Mouse (Mus musculus) hindbrain, embryonic 16.5 days (tissue): ENCODE measurements around the gene Cygb. TPM values are rescaled to one million over a fixed set of nuclear protein-coding genes. Genes with fewer than 3 reads are reported as not detected.

Experiments used
- ATAC-seq: fragments of 200-750 bp; cut with Nextera tagmentation; 2 replicates; pipeline ENCODE4 v1.8.0; 2017; ENCODE audit warnings: moderate TSS enrichment, moderate library complexity
- H3K27ac ChIP-seq: fragments of 300-500 bp; sonication (generic); 2 replicates; pipeline ENCODE4 v1.5.1; 2014; ENCODE audit warnings: low read depth, mild to moderate bottlenecking, control low read depth, low read length, moderate library complexity
- H3K27me3 ChIP-seq: fragments of 300-500 bp; sonication (generic); replicated peaks from 2 replicates; pipeline ENCODE4 v1.6.1; 2014; ENCODE audit warnings: low read length; ENCODE audit not compliant: control insufficient read depth, insufficient read depth
- H3K36me3 ChIP-seq: fragments of 300-500 bp; sonication (generic); 2 replicates; pipeline ENCODE4 v1.6.1; 2014; ENCODE audit warnings: mild to moderate bottlenecking, low read length, moderate library complexity, mixed read lengths; ENCODE audit not compliant: control insufficient read depth, insufficient read depth
- H3K4me1 ChIP-seq: fragments of 300-500 bp; sonication (generic); 2 replicates; pipeline ENCODE4 v1.6.1; 2014; ENCODE audit warnings: low read depth, low read length; ENCODE audit not compliant: control insufficient read depth, insufficient read depth
- H3K4me2 ChIP-seq: fragments of 300-500 bp; sonication (generic); 2 replicates; pipeline ENCODE4 v1.6.1; 2014; ENCODE audit warnings: mild to moderate bottlenecking, low read length, control low read depth, moderate library complexity
- H3K4me3 ChIP-seq: fragments of 300-500 bp; sonication (generic); 2 replicates; pipeline ENCODE4 v1.5.1; 2014; ENCODE audit warnings: mild to moderate bottlenecking, low read length, control low read depth, moderate library complexity
- H3K9ac ChIP-seq: fragments of 300-500 bp; sonication (generic); 2 replicates; pipeline ENCODE4 v1.6.1; 2014; ENCODE audit warnings: low read depth, mild to moderate bottlenecking, control low read depth, low read length, moderate library complexity
- H3K9me3 ChIP-seq: fragments of 300-500 bp; sonication (generic); 2 replicates; pipeline ENCODE4 v1.6.1; 2014; ENCODE audit warnings: mild to moderate bottlenecking, low read length, moderate library complexity; ENCODE audit not compliant: control insufficient read depth
- WGBS: fragments of 180-500 bp; shearing (Covaris S2); extraction: QIAGEN DNeasy Blood & Tissue Kit; methylation state at CpG from one replicate; pipeline ENCODE4 v1.1.7; 2014; 5-methylcytosine and 5-hydroxymethylcytosine counted together
- polyA plus RNA-seq: library from polyadenylated mRNA; unstranded; fragments of >200 nt; fragmentation: Nextera tagmentation; extraction: Ambion mirVana; gene quantifications from 2 replicates; pipeline ENCODE4 v1.2.1, GENCODE M21; 2015

Gene Cygb
- polyA plus RNA-seq, 1 experiment from 2014 or later = 37.4 TPM

GRCm38 (mm10) chr11:116632962-116633361 lies 21.2 kb downstream of the Cygb start:
- Histone ChIP-seq H3K27ac (no peak overlapping the region), H3K9ac (no peak overlapping the region), H3K4me3 (no peak overlapping the region), H3K27me3 (no peaks in the 10 kb centered on the region), H3K4me2 (no peak overlapping the region), H3K4me1 (no peaks in the 10 kb centered on the region), H3K9me3 (no peaks in the 10 kb centered on the region), H3K36me3 (no peaks in the 10 kb centered on the region)
- no peak for ATAC-seq
- WGBS = 79% methylated on average over 10 of the region's 10 CpGs

GRCm38 (mm10) chr11:116630171-116630965 lies 23.7 kb downstream of the Cygb start:
- Histone ChIP-seq H3K27me3 (peaks cover under 1% of the 10 kb centered on the region), H3K4me3 (no peak overlapping the region), H3K27ac (no peak overlapping the region), H3K36me3 (no peaks in the 10 kb centered on the region), H3K9ac (no peak overlapping the region), H3K4me1 (no peaks in the 10 kb centered on the region), H3K9me3 (no peaks in the 10 kb centered on the region), H3K4me2 (no peak overlapping the region)
- ATAC-seq = no peak
- 56% methylated on average over 12 of the region's 12 CpGs for WGBS

DNA sequence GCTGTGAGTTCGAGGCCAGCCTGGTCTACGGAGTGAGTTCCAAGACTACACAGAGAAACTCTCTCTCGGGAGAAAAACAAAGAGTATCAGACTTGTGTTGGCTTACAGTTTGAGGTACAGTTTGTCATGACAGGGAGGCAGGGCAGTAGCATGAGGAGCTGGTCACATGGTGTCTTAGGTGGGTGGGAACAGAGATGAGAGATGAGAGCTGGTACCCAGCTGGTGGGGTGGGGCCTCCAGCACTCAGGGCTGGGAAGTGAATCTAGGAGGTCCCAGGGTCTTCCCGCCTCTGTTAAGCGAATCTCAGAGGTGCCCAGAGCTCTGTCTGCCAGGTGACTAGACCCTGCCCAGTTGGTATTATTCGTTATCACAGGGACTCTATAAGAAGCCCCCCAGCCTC lies 24.6 kb downstream of the Cygb start:
- no peak overlapping the region for H3K4me3 ChIP-seq
- 84% methylated on average over 6 of the region's 6 CpGs for WGBS
- no peaks in the 10 kb centered on the region for H3K9me3 ChIP-seq
- no peak overlapping the region for H3K27ac ChIP-seq
- H3K27me3 ChIP-seq = peaks cover 10% of the 10 kb centered on the region
- no peaks in the 10 kb centered on the region for H3K36me3 ChIP-seq
- ATAC-seq = no peak
- H3K4me1 ChIP-seq = peaks cover 4% of the 10 kb centered on the region
- no peak overlapping the region for H3K9ac ChIP-seq
- H3K4me2 ChIP-seq = no peak overlapping the region

DNA sequence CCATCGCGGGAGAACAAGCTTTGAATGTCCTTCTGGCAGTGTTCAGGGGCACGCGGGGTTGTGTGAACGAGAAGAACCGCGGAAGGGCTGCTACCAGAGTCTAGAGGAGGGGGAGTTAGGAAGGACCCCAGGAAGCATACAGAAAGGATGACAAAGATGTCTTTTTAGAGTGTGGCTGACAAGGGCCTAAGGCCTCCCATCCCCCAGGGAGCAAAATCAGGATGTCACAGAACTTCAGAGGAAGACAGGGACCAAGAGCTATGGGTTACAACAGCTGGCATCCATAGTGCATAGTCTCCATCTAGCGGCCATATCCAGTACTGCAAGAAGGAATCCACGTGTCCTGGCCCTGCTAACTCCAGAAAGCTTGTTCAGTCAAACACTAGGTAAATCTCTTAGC lies 25.4 kb downstream of the Cygb start:
- Histone ChIP-seq H3K9ac (no peak overlapping the region), H3K4me3 (no peak overlapping the region), H3K4me1 (peaks cover 11% of the 10 kb centered on the region), H3K4me2 (no peak overlapping the region), H3K36me3 (no peaks in the 10 kb centered on the region), H3K9me3 (no peaks in the 10 kb centered on the region), H3K27ac (no peak overlapping the region), H3K27me3 (peaks cover 16% of the 10 kb centered on the region)
- ATAC-seq = peak; percentile 83
- WGBS = 51% methylated on average over 9 of the region's 9 CpGs

DNA sequence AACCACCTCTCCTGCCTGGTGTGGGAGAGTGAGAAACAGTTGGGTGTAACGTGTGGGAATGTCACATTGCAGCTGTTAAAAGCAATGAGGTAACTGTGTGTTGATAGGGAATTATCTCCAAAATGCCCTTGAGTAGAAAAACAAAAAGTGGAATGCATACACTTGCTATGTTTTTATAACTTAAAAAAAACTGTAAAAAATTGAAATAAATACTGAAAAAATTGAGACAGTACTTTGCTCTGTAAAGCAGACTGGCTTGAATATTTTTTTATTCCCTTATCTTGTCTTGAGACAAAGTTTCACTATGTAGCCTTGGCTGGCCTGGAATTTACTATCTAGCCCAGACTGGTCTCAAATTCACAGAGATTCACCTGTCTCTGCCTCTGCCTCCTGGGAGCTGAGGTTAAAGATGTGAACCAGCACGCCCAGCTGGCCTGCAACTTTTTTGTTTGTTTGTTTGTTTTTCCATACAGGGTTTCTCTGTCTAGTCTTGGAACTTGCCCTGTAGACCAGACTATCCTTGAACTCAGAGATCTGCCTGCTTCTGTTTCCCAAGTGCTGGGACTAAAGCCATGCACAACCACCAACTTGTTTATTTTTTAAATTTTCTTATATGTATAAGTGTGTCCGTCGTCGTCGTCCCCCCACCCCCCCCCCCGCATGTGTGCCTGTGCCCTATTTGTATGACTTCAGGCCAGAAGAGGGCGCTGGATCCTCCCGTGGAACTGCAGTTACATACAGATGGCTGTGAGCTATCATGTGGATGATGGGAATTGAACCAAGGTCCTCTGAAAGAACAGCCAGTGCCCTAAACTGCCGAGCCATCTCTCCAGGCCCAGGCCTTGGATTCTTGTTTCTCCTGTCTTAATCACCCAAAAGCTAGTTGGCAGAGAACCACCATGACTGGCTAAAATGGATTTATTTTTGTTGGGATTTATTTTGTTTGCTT lies 26.8 kb downstream of the Cygb start:
- Histone ChIP-seq H3K9me3 (no peaks in the 10 kb centered on the region), H3K9ac (no peak overlapping the region), H3K36me3 (no peaks in the 10 kb centered on the region), H3K4me3 (no peak overlapping the region), H3K4me1 (peaks cover 13% of the 10 kb centered on the region), H3K27me3 (peaks cover 22% of the 10 kb centered on the region), H3K4me2 (no peak overlapping the region), H3K27ac (no peak overlapping the region)
- ATAC-seq = no peak
- 42% methylated on average over 10 of the region's 10 CpGs for WGBS

DNA sequence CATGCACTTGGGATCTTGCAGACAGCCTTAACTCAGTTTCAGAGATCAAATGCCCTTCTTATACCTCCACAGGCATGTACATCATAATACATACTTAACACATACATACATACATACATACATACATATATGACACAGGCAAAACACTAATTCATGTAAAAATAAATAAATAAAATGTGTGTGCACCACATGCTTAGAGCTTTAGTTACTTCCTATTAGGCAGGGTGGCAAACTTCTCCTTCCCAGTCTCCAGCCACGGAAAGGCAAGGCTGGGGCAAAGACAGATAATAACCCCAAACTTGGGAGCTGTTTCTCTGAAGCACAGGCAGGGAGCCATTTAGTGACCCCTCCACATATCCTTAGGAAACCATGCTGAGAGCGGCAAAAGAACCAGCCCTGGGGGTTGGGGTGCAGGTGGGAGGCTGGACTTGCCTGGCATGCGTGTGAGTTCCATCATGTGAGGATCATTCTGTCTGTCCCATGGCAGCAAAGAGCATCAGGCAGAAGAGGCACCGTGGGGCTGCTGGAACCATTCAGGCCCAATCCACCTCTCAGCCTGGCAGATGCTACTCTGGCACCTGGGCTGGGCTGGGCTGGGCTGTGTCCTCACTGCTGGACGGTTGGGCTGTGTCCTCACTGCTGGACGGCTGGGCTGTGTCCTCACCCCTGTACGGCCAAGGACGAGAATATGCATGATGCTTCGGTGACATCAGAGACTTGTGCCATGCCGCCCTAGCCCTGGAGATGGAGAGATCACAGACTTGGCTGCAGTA lies 27.6 kb downstream of the Cygb start, which contains the start of gene Rhbdf2:
Gene Rhbdf2 (minus strand): TSS at position 721 of the 773 bp plus-strand sequence.
- Histone ChIP-seq H3K4me3 (no peak within 1 kb of the TSS), H3K27me3 (peaks cover 22% of the 10 kb centered on the region), H3K9ac (no peak within 1 kb of the TSS), H3K4me2 (no peak within 1 kb of the TSS), H3K27ac (no peak within 1 kb of the TSS), H3K36me3 (no peaks in the 10 kb centered on the region), H3K9me3 (no peaks in the 10 kb centered on the region), H3K4me1 (peaks cover 18% of the 10 kb centered on the region)
- ATAC-seq = no peak
- 73% methylated on average over 10 of the region's 10 CpGs for WGBS

- H3K4me2 ChIP-seq = no peak overlapping the region
- 76% methylated on average over 17 of the region's 17 CpGs for WGBS
- no peak overlapping the region for H3K27ac ChIP-seq
- H3K4me3 ChIP-seq = no peak overlapping the region
- H3K9ac ChIP-seq = no peak overlapping the region; the same call in 1 of the 2 replicates
- no peak for ATAC-seq
- no peaks in the 10 kb centered on the region for H3K36me3 ChIP-seq
- no peaks in the 10 kb centered on the region for H3K9me3 ChIP-seq
- peaks cover 22% of the 10 kb centered on the region for H3K27me3 ChIP-seq
- peaks cover 26% of the 10 kb centered on the region for H3K4me1 ChIP-seq
These were observed 28.8 kb downstream of the Cygb start for GRCm38 (mm10) chr11:116625081-116626000.

DNA sequence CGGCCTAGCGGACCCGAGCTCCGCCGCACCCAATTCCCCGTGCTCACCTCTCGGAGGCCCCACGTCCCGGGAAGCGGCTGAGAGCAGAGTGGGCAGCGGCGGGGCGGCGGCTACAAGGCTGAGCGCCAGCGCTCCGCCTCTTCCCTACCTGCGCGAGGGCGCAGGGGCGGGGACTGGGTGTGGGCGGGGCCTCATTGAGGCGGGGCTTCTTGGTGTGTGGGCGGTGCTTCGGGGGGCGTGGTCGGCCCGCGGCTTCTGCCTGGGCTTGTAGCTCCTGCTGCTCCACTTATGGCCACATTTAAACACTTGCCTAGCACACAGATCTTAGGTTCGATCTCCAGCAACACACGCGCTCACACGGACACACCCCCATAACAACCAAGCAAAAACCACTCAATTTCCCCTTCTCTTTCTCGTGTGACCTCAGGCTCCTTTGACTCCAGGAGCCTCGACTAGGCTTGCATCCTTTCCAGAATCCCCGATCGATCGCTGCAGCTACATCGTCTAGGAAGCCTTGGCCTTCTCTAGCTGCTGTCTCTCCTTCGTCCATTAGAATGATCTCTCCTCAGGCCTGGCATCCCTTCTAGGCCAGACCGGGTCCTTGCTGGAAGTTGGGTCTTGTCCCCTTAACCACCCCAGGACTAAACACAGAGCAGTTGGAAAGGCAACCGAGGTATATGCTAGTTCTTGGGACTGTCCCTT lies 29.8 kb downstream of the Cygb start:
- Histone ChIP-seq H3K36me3 (no peaks in the 10 kb centered on the region), H3K9me3 (no peaks in the 10 kb centered on the region), H3K4me1 (peaks cover 36% of the 10 kb centered on the region), H3K9ac (peak overlapping the region; percentile 66), H3K27ac (no peak overlapping the region), H3K27me3 (peaks cover 22% of the 10 kb centered on the region), H3K4me3 (peak overlapping the region; percentile 56), H3K4me2 (peak overlapping the region; percentile 80)
- ATAC-seq = no peak
- 13% methylated on average over 42 of the region's 42 CpGs for WGBS
